Mouse (Mus musculus) gastrocnemius, adult 8-10 months (tissue): ENCODE data around the gene Uhmk1. TPM values are rescaled to one million over a fixed set of nuclear protein-coding genes. Genes with fewer than 3 reads are reported as not detected.

Experiments used
- DNase-seq, 2 experiments: peaks; one replicate each; pipeline ENCODE4 v3.0.0; 2022; ENCODE audit warnings: low spot score in 2 of 2
- total RNA-seq, 4 experiments: library from RNA; stranded (reverse); gene quantifications; 2 replicates each; pipeline ENCODE4 v1.2.4; 2022

The Uhmk1 gene
- total RNA-seq, 4 experiments from 2014 or later = 11.8 to 19.2 (median 13.3) TPM

DNA sequence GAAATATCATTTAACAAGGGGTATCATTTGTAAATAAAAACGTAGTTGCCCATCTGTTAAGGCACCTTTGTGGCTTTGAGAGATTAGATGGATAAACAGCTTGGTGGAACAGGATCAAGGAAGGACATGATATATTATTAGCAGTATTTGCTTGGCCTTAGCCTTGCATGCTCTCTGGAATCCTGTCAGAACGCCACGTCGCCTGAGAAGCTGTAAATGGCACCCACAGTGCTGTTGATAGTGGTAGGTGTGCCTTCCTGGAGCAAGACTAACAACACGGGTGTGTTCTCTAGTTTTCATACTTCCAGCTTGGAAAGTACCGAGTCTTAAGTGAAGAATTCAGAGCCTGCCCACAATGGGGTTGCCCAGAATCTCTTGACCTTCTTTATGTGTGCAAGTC lies 39.3 kb downstream of the Uhmk1 start:
- no peak for DNase-seq

DNA sequence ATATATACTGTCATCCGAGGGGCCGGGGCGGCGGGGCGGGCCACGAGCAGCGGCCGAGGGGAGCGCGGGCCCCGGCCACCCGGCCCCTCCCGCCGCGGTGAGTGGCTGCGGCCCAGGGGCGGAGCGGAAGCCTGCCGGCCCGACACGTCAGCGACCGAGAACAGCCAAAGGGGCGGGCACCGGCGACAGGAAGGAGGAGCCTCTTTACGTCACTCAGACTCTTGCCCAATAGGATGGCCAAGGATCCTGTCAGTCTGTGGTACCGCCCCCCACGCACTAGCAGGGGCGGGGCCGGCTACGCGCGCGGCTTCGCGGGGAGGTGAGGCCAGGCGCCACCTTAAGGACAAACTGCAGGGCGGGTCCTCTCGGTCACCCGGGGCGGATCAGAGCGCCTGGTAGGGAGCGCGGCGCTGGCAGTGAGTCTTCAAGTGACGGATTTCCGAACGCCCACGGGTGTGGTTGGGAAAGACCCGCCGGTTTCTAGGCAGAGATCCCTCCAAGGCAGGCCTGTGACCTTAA lies 40.3 kb downstream of the Uhmk1 start, which contains the start of gene Uap1:
TSS of gene Uap1 (minus strand) at position 144 of the 519 bp plus-strand sequence.
- DNase-seq = peak; percentile 99

DNA sequence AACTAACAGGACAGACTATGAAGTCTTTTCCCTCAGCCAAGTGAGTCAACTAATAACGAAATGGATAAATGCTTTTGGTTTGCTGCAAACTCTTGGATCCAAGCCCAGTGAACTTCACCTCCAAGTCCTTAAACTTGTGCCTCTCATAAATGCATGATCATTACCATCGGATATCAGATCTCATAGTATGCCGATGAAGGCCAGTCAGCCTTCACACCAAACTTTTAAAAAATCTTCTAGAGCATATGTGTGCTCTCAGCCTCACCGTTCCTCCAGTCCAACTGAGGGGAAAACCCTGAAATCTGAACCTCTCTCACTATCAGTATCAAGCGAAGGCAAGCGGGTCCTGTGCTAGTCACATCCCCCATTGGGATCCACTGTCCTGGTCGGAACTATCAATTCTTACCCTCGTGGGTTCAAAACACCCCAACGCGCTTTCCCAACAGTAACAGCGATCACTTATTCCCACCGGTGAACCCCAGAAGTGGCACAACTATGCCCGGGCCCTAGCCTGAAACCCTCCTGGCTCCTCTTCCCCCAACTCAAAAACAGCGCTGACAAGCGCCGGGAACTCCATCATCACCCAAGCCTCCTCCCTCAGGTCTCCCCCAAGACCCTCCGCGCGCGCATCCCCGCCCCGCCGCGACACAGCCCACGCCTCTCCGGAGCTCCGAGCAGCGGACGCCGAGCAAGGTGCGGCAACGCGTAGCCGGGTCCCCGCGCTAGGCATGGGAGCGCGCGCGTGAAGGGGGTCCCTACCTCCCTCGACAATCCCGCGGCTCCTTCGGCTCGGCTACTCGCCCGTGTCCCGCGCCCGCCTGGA lies 41.0 kb downstream of the Uhmk1 start:
- no peak for DNase-seq

DNA sequence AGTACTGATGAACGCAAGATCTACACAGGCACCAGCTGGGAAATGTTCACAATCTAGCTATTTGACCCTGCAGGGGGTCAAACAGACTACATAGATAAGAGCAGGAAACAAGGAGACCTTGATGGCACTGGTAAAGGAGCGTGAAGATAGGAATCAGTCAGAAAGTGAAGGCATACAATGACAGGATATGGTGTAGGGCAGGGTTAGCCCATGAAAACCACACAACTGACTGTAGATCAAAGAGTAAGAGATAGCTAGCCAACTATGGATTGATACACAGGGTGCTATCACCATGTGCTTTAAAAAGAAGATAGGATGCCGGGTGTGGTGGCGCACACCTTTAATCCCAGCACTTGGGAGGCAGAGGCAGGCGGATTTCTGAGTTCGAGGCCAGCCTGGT lies 47.4 kb downstream of the Uhmk1 start:
- DNase-seq = no peak

DNA sequence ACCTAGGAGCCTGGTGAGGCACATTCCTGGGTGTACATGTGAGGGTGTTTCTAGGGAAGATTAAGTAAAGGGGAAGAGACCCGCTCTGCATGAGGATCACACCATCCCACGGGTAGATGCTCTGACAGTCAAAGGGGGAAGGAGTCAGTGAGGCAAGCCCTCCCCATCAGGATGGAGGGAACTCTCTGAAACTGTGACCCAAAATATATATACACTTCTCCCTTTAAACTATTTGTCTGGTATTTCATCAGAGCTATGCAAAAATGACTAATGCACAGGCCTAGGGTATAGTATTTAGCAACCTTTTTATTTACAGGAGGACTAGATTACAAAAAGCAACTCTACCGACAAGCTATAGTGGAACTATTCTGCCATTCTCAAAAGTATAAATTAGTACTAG lies 50.3 kb downstream of the Uhmk1 start:
- no peak for DNase-seq

DNA sequence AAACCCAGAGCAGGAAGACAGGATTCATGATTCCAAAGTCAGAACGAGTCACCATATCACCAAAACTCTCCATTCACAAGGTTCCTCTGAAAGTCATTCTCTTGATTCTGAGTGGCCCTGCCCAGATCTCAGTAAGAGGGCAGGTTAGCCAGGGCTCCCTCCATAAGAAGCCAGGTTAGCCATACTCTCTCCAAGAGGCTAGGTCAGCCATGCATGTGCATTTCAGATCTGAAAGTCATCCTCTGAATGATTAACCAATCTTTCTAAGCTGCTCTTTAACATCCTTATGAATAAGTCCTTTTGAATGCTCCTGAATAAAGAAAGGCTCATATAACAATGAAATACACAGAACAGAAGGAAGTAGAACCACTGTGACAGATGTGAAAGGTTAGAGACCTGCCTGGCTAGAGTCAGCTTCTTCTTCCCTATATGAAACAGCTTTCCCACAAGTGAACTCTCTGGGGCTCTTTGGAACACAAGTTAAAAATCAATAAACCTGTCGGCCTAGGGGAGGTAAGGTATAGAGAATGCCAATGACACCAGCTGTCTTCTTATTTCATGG lies 51.1 kb downstream of the Uhmk1 start:
- DNase-seq = no peak

DNA sequence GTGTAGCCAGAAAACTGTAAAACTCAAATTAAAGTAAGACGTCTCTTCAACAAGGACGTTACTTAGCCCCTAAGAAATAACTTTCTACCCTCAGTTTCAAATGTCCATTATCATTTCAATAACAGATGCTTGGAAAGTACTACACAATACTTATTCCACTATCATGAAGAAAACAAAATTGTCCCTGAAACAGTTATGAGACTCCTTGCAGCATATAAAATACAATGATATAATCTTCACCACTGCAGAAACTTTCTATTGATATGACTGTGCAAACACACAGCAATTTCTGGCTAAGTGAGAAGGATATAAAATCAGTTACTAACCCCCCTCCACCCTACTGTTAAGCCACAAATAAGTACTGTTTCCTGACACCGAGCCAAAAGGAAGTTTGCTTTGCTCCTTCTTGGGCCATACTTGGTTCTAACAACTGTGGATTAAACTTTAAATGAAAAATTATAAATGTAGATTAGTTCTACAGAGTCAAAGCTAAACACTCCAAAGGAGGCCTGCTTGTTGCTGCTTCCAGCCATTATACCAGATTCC lies 51.7 kb downstream of the Uhmk1 start:
- no peak for DNase-seq

DNA sequence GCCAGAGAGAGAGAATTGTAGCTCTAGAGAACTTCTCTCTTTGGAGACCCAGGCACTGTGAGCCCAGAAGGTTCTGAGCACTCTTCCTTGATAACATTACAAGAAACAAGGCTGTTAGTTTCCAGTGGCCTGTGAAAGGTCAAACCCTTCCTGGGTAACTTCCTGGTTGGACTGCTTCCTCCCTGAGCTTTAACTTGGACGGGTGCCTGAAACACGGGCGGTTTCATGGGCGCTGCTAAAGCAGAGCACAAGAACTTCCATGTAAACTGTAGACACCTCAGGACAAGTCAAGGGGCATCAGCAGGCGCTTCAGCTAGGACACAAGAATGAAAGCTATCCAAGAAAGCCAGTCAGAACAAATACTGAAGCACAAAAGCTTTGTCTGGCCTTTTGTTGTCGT lies 53.3 kb downstream of the Uhmk1 start:
- DNase-seq = peak in 1 of 2 experiments; percentile 12

DNA sequence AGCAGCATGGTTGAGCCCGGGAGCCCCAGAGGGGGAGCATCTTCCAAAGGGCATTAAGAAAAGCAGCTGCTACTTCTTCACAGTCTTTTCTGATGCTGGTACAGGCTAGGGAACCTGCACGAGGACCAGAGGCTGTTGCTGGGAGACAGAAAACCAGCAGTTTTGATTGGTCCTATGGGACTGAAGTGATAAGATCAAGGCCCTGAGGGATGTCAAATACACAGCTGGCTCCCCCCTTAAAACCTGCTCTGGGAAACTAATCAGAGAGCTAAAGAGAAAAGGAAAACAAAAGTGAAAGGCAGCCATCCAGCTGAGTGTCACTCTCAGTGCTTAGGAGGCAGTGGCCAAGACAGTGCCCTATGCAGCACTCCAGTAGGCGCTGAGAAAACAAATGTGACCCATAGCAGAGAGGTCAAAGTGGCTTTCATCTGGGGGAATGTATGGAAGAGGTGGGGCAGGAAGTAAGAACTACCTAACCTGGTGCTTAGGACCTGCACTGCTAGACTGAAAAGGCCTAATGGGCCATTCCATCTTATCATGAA lies 54.7 kb downstream of the Uhmk1 start:
- peak in 1 of 2 experiments; percentile 17 for DNase-seq

DNA sequence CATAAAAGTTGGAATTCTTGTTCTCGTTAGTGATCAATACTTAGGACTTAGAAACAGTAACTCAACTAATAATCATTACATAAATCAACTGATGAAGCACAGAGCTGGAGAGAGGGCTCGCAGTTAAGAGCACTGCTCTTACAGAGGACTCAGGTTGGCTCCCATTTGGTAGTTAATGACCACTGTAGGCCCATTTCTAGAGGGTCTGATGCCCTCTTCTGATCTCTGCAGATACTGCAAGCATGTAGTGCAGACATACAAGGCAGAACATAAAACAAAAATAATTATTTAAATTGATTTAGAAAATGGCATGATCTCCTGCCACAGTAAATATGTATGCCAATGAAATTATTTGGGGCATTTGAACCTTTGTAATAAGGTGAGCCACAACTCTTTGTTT lies 55.5 kb downstream of the Uhmk1 start:
- DNase-seq = no peak

DNA sequence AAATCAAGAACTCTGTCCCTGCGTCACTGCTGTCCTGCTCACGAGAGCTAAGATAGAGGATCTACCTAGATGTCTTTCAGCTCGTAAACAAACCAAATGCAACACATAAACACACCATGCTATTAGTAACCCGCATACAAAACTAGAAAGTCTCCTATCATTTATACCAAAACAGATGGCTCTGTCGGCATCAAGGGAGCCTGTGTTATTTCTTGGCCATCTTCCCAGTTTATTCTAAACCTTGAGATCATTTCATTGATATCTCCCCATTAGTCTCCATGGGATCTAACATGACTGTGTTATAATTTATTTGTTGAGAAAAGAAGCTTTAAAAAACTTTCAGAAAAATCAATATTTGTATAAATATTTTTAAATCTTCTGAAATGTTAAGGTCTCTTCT lies 59.4 kb downstream of the Uhmk1 start:
- DNase-seq = no peak

DNA sequence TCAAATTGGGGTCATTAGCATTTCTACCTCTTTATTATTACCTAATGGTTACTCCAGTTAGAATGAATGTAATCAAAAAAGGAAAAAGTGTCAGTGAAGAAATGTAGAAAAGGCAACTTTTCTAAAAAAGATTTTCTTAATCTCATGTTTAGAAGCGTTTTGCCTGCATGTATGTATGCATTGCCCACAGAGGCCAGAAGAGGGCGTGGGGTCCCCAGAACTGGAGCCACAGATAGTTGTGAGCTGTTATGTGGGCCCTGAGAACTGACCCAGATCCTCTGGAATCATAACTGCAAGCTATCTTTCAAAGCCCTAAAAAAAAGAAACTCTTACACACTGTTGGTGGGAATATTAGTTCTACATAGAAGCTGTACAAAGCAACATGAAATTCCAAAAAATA lies 59.9 kb downstream of the Uhmk1 start:
- DNase-seq = no peak

DNA sequence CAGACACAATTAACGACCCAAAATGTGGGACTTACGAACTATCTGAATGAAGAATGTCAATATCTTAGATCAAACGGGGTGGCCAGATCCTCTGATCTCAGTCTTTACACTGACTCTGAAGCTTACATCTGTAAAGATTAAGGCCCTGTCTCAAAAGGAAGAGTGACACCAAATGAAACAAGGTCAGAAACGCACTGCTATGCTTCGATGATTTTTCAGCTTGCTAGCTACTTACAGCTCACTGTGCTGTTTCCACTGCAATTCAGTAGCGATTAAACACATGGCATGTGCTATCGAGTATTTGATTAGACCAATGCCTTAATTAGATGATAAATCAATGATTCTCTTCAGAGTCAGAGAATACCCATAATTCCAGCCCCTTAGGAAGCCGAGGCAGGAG lies 61.2 kb downstream of the Uhmk1 start:
- no peak for DNase-seq

DNA sequence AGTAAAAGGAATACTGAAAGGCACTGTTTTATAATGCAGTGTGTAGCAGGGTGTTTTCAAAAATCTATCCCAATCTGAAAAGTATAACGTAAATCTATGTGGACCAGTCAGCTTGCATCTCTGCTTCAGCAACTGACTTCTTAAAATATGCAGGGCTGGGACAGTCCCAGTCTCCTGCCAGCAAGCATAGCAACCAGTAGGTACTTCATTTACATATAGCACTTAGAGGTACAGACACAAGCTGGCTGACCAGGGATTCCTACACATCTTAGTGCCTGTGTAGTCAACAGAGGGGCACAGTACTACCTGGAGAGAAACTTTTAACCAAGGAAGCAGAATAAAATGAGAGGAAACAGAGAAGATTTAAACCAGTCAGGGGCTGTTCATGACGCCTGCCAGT lies 62.6 kb downstream of the Uhmk1 start:
- no peak for DNase-seq

DNA sequence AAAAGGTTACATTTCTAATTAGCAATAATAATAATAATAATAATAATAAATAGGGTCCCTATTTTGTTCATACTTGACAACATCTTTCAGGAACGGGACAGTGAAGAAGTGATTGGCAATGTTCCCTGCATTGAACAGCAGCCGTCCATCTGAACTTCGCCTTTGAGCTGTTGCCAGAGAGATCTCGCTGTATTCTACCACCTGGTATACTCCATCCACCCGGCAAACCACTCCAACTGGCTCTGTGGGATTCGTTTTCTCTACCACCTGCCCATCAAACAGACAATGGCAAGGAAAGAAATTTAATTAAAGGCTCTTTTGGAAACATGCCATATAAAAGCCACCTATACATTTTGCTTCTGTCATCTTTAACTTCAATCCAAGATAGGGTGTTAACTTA lies 64.3 kb downstream of the Uhmk1 start:
- no peak for DNase-seq

DNA sequence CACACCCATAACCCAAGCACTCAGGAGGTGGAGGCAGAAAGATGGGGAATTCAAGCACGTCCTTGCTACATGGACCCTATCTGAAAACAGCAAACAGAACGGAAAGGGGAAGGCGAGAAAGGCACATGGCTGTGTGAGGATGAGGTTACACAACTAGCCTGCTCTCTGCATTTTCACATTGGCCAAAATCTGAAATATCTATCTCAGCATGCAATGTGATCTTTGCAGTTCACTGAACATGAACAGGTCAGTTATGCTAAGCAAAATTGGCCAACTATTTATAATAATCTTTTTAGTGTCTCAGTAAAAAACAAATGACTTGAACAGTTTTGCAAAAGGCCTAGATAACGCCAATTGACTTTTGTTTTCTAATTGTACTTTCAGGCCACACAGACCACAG lies 65.4 kb downstream of the Uhmk1 start:
- DNase-seq = no peak

DNA sequence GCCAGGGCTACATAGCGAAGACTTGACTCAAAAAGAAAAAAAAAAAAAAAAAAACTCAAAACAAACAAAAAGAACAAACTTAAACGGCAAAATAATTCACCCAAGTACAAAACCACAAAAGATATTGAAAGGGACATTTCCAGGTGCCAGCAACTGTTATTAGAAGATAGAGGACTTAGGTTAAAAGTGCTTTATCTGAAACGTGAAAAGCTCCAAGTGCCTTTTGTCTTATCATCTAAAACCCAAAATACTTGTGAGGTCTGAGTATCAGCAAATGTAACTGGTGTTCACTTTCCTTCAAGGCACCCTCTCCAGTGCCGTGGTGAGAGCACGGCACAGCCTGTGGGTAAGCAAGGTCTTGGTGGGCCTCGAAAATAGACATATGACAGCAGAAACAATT lies 66.7 kb downstream of the Uhmk1 start:
- no peak for DNase-seq

DNA sequence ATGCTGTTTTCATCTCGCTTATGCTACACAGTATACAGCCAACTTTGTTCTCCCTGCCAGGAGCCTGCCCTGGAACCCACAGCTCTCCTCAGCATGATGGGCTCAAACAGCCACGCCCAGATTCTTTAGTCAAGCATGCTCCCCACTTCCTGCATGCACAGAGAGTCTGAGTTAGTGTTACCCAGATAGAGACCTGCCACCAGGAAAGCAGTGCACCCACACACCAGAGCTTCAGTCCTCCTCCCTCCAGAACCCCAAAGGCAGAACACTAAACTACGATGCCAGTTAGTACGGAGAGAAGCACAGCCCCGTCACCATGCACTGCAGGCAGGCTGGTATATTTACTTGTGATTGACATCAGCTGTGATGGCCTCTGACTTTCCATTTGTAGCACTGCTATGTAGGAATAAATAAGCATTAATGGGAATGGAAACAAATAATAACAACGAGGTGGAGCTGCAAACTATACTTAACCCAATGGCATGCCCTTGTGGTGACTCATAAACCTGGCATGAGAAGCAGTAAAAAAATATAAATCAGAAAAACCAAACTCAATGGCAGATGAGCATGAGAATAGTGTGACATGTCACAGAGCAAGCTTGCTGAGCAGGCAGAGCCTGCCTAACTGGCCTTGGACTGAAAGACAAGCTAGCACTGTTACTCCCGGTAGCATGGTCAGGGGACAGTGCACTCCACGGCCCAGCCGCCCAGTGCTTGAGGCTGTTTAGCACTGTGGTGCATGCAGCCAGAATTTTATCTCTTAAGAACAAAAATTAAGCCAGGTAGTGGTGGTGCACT lies 67.3 kb downstream of the Uhmk1 start:
- no peak for DNase-seq

DNA sequence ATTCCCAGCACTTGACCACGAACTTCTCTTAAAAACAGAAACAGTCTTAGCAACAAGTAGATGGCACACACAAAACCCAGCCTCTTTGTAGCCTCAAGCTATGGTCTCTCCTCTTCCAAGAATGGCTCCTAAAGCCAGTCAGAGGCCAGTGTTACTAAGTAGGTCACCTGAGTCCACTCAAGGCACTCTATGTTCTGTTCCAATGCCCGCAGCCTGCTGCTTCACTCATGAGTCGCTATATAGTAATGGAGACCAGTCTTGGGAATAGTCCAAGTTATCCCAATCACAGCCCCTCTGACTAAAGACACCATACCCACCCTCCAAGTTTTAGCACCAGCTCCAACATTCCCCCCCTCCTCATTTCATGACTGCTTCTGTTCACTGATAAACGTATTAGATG lies 69.6 kb downstream of the Uhmk1 start:
- DNase-seq = no peak
